Mouse (Mus musculus) urinary bladder, adult 2 months (tissue): ENCODE measurements around the gene Tcf25. TPM values are rescaled to one million over a fixed set of nuclear protein-coding genes. Genes with fewer than 3 reads are reported as not detected.
A peak's percentile ranks its signal among the peaks of the same experiment; 100 is the strongest.

Source experiments
- DNase-seq: peaks from one replicate; pipeline ENCODE4 v3.0.0; 2022; ENCODE audit warnings: low spot score
- polyA plus RNA-seq: library from polyadenylated mRNA; depleted of rRNA; stranded (reverse); fragments of >200 nt; gene quantifications from 2 replicates; pipeline ENCODE4 v1.2.3, GENCODE M21; 2012; rRNA removed

The Tcf25 gene
- 193 TPM in 2 replicates for polyA plus RNA-seq

- peak; percentile 89 for DNase-seq
Observed at GRCm38 (mm10) chr8:123373403-123374238, at the start of gene Tcf25. TSS of gene Tcf25 (plus strand) at chr8:123373753.

- no peak for DNase-seq
Observed at GRCm38 (mm10) chr8:123328552-123328951, 45.0 kb upstream of the Tcf25 start.

GRCm38 (mm10) chr8:123329350-123329749 lies 44.2 kb upstream of the Tcf25 start:
- DNase-seq = no peak

GRCm38 (mm10) chr8:123329961-123330360 lies 43.6 kb upstream of the Tcf25 start:
- no peak for DNase-seq

GRCm38 (mm10) chr8:123330701-123331100 lies 42.9 kb upstream of the Tcf25 start:
- DNase-seq = no peak

GRCm38 (mm10) chr8:123331301-123331700 lies 42.3 kb upstream of the Tcf25 start:
- DNase-seq = no peak

- DNase-seq = no peak
Observed at GRCm38 (mm10) chr8:123331810-123332209, 41.7 kb upstream of the Tcf25 start.

- peak; percentile 57 for DNase-seq
Observed at GRCm38 (mm10) chr8:123332262-123333090, 41.1 kb upstream of the Tcf25 start, which contains the start of gene Spire2. TSS of gene Spire2 (plus strand) at chr8:123332713.

- DNase-seq = no peak
Observed at GRCm38 (mm10) chr8:123333091-123333587, 40.4 kb upstream of the Tcf25 start.

- DNase-seq = no peak
Observed at GRCm38 (mm10) chr8:123333864-123334263, 39.7 kb upstream of the Tcf25 start.

- no peak for DNase-seq
Observed at GRCm38 (mm10) chr8:123334467-123334866, 39.1 kb upstream of the Tcf25 start.

GRCm38 (mm10) chr8:123337475-123337874 lies 36.1 kb upstream of the Tcf25 start:
- DNase-seq = no peak

GRCm38 (mm10) chr8:123340071-123340470 lies 33.5 kb upstream of the Tcf25 start:
- DNase-seq = no peak

GRCm38 (mm10) chr8:123341040-123342015 lies 32.2 kb upstream of the Tcf25 start:
- DNase-seq = no peak

- DNase-seq = no peak
Observed at GRCm38 (mm10) chr8:123342253-123342652, 31.3 kb upstream of the Tcf25 start.

GRCm38 (mm10) chr8:123342911-123343310 lies 30.6 kb upstream of the Tcf25 start:
- DNase-seq = no peak

- DNase-seq = no peak
Observed at GRCm38 (mm10) chr8:123343422-123343821, 30.1 kb upstream of the Tcf25 start.

- no peak for DNase-seq
Observed at GRCm38 (mm10) chr8:123345135-123345534, 28.4 kb upstream of the Tcf25 start.

GRCm38 (mm10) chr8:123345856-123346255 lies 27.7 kb upstream of the Tcf25 start:
- no peak for DNase-seq

- DNase-seq = no peak
Observed at GRCm38 (mm10) chr8:123347293-123347692, 26.3 kb upstream of the Tcf25 start.

- no peak for DNase-seq
Observed at GRCm38 (mm10) chr8:123348237-123348843, 25.2 kb upstream of the Tcf25 start.
